Mouse (Mus musculus) urinary bladder, adult 18-20 months (tissue): ENCODE results near the gene Gse1.

Experiments used
- DNase-seq, 2 experiments: peaks; one replicate each; pipeline ENCODE4 v3.0.0; 2022; ENCODE audit warnings: low spot score in 2 of 2, mixed read lengths in 2 of 2

Gse1 gene

DNA sequence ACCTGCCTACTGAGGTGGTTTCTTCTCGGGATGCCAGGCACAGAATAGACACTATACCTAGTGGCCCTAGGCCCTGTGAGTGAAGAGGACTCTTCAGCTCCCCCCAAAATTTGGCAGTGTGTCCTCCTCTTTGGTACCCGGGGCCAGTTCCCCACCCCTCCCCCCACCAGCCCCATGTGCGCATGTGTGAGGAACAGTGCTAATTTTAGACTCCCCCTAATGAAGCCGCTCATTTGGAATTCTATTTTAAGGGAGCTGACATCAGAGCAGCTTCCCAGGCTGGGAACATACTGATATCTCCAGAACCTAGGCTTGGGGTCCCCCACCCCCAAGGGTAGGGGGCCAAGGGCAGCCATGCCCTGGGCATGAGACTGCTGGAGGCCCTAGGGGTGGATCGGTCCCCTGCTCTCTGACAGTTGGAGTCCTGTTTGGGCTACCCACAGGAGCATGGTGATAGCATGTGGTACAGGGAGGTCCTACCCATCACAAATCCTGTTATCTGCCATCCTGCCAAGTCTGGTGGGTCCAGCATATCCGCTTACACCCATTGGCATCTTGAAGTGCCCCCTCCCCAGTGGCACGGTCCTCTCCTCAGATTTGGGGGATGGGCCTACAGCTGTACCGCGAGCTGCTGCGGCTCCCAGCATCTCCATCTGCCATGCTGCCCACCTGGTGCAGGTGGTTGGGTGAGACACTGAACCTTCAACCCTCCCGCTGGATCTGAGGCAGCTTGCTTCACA is 322.9 kb downstream of the Gse1 start:
- DNase-seq = no peak

DNA sequence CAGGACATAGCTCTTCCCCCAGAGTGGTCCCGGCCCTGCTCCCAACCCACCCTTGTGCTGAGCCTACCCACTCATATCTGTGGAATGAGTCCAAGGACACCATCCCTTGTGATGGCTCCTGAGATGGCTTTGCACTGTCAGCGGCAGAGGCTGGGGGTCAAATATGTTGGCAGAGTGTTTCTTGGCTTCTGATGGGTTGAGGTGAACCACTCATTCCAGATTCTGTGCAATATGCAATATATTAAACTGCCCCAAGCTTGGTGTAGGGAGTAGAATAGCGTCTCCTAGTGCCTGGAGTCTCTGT is 323.4 kb downstream of the Gse1 start:
- no peak for DNase-seq

DNA sequence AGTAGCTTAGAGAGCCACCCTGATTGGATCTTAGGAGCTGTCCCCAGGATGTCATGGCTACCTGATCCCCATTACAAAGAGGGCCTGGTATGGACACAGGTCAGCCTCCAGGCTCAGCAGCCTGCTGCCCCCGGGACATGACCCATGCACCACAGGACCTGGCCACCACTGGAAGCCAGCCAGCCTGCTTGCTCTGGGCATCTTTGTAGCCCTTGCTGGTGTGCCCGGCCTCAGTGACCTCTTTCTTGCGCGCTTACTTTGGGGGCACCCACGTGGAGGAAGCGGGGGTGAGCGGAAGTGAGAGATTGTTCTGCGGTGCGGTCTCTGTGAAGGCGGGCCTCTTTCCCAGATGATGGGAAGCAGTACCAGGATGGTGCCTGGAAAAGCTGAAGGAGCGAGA is 324.3 kb downstream of the Gse1 start:
- DNase-seq = no peak

DNA sequence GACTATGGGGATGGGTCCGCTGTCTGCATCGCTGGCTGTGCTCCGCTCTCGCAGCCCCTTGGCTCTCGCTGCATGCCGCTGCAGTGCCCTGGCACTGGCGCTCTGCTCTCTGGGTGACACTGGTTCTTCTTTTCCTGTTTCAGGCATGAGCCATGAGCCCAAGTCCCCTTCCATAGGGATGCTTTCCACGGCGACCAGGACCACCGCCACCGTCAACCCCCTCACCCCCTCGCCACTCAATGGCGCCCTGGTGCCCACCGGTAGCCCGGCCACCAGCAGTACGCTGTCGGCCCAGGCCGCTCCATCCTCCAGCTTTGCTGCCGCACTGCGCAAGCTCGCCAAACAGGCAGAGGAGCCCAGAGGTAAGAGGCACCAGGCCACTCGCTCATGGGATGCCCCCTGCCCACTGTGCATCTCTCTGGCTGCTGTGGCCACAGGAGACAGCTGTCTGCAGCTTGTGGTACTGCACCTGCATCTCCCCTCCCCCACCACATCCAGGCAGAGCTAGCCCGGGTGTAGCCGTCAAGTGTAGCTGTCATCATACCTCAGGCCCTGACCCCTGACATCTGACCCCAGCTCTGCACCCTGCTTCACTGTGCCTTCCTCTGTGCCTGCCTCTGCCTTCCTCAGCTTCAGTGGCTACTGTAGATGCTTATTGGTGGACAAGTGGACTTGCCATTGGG is 325.3 kb downstream of the Gse1 start:
- no peak for DNase-seq

DNA sequence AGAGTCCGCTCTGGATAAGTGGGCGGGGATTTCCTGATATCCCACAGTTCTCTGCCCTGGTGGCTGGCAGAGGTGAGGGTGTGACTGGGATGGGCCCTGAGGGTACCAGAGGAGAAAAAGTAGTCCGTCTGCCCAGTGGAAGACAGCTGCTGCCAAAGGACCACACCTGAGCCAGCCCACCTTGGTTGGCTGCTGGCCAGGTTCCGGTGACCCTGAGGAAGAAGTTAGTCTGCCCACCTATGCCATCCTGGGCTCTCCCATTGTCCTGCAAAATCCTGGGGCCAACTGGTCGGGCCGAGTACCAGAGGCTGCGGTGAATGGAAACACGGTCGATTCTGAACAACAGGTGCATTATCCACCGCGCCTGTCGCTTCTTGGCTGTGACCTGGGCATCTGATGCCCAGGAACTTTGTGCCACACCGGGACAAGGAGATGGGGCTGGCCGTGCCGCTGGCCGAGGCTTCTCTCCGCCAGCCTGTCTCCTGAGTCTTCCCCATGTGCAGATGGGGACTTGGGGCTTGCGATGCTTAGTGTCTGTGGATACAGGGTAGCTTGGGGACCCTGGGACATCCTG is 326.3 kb downstream of the Gse1 start:
- DNase-seq = no peak

DNA sequence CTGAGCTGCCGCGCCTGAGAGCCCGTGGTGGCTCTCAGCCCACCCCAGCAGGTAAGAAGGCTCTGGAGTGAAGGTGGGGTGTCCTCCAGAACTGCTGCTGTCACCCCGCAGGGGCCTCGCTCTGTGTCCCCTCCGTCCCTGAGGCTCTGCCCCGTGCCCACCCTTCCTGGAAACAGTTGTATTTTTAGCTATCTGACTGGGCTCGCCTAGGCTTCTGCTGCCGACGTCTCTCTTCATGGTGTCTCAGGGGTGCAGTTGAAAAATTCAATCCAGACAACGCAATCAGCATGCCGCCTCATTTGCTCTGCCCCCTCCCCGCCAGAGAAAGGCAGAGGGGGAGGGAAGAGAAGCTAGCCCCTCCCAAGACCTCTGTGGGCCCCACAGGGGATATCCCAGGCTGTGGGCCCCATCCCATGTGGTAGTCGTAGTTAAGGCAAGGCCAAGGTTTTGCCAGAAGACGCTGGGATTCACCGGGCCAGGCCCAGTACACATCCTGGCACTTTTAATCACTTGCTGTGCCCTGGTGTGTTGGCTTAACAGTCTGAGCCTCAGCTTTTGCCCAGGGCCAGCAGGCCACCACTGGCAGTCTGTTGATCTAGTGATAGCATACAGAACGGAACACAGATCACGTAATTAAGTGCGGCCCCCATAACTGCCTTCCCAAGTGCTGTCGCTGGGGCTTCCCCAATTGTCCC is 328.1 kb downstream of the Gse1 start:
- no peak for DNase-seq

DNA sequence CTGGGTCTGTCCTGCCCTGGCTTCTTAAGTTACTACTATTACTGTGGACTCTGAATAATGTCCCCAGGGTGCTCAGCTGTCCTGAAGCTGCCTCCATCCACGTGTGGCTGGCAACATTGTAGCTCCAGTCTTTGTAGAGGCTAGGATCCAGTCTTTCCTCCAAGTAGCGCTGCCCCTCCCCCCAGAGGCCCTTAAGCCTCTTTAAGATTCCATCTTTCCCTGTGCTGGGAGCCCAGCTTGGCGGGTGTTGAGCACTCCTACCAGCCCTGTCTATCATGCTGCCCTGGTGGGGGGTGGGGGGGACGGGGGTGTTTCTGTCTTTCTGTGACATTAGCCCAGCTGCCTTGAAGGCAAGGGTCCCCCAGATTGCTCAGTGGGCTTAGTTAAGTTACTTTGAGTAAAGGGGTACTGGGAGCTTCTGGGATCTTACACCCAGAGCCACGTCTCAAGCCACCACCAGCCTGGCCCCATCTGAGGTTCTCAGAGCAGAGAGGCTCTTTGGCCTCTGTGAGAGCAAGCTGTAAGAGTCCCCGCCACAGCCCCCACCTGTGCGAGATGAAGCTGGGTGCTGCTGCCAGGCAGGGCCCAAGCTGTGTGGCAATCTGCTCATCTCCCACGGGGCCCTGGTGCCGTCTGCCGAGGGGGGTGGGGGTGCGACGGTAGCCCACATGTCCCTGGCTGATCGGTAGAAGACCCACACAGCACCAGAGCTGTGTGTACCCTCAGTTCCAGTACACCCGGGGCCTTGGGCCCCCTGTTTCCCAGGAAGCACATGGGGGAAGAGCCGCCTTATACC is 329.1 kb downstream of the Gse1 start:
- DNase-seq = no peak

DNA sequence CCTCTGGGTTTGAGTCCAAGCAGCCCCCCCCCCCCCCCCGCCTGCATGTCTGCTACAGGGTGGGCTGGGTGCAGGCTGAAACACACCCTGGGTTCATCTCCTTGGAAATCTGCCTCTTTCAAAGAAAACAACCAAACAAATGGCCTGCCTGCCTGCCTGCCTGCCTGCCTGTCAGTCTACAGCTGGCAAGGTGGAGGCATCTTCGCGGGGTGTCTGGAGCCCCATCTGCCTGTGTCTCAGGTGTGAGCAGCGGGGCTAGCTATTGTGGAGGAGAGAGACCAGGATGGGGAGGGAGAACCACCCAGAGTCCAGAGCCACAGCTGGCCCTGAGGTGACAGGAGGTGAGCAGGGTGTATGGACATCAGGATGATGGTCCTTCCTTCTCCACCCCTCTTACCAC is 329.9 kb downstream of the Gse1 start:
- DNase-seq = no peak

DNA sequence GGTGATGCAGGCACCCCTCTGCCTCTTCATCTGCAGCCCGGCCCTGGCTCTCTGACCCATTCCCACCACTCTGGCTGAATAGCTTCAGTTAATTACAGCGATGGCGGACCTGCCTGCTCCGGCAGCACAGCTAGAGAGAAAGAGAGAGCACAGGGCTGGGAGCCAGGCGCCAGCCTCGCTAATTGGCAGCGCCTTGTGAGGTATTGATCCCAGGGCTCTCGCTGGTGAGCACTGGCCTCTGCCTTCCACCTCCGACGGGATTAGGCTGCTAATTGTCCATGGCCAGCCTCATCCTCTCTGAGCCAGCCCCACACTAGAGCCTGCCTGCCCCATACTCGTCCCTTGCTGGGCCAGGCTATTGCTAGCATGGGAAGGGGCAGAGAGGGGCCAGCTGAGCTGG is 331.4 kb downstream of the Gse1 start:
- DNase-seq = no peak

DNA sequence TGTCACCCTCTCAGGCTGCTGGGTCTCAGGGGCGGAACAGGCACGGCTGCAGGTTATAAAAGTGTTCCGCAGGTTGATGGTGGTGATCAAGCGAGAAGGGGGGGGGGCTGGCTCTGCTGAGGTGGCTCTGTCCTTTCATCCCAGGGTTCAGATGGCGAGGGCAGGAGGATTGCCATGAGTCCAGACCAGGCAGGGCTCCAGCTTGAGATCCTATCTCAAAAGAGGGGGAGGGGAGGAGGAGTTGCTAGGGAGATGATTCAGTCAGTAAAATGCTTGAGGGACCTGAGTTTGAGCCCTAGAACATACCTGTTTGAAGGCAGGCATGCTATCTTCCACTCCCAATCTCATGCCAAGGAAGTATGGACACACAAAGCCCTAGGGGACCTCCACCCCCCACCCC is 332.3 kb downstream of the Gse1 start:
- DNase-seq = no peak

DNA sequence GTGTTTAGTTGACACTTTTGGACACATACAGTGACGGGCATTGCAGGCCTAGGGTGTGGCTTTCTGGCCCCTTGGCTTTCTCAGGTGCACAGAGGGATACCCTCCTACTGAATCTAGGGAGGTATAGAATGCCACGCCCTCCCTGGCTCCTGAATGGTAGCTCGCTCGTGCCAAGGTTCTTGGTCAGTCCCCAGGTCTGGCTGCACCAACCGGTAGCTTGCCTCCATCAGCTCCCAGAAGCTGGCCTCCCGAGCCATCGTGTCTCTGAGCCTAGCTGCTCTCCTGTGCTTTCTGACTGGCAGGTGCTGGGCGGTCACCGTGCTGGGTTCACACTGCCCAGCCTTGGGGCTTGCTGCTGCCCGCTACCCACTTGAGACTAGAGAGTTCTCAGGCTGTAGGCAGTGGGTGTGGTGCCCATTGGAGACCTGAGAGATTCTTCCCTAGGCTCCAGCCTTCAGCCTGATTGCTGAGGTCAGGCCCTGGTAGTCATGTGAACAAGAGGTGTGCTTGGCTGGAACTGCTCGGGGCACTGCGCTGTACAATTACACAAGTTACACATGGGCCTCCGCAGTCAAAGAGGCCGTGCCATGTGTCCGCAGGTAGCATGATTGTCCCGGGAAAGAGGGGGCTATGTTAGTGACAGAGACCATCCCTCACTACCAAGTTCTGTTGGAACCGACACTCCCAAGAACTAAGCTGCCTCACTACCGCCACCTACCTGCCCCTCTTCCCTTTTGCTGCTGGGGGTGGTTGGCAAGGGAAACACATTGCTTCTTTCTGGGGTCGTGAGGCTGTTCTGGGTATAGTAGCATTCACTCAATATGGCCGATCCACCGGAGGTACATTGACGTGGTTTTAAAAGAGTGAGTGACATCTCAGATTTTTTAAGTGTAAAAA is 333.5 kb downstream of the Gse1 start:
- DNase-seq = no peak

DNA sequence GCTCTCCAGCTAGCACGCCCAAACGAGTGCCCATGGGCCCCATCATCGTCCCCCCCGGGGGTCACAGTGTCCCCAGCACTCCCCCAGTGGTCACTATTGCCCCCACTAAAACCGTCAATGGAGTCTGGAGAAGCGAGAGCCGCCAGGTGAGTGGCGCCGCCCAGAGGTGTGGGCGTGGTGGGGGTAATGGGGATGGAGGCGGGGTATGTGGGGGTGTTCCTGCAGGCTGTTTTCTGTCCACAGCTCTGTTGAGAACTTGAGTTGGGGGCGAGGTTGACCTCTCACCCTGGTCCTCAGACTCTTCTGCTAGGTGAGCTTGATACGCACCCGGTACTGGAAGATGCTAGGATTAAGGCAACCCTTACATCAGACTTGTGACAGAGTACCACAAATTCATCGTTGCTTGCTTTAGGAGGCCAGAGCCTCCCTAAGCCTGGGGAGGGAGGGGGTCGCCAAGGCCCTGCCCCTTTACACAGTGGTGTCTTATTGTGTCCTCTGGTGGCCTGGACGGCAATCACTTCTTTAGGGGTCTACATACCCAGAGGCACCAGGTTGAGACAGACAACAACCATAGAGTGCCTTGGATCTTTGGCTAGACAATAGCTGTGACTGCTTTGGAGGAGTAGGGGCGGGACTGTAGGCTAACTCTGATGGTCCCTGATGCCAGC is 334.6 kb downstream of the Gse1 start:
- DNase-seq = no peak

DNA sequence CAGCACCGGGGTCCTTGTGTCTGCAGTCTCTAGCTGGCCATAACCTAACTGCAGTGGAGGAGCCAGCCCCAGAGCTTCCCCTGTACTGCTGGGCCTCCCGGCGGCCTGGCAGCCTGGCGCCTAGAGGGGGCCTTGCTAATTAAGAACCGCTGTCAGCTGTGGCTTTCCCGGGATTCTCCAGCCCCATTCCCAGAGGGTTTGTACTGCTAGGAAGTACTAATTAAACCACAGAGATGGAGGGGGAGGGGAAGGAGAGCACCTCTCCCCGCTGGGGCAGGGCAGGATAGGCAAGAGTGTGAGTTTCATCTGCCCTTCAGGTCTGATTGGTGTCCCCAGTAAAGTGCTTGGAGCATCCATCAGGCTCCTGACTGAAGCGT is 335.1 kb downstream of the Gse1 start:
- DNase-seq = no peak

DNA sequence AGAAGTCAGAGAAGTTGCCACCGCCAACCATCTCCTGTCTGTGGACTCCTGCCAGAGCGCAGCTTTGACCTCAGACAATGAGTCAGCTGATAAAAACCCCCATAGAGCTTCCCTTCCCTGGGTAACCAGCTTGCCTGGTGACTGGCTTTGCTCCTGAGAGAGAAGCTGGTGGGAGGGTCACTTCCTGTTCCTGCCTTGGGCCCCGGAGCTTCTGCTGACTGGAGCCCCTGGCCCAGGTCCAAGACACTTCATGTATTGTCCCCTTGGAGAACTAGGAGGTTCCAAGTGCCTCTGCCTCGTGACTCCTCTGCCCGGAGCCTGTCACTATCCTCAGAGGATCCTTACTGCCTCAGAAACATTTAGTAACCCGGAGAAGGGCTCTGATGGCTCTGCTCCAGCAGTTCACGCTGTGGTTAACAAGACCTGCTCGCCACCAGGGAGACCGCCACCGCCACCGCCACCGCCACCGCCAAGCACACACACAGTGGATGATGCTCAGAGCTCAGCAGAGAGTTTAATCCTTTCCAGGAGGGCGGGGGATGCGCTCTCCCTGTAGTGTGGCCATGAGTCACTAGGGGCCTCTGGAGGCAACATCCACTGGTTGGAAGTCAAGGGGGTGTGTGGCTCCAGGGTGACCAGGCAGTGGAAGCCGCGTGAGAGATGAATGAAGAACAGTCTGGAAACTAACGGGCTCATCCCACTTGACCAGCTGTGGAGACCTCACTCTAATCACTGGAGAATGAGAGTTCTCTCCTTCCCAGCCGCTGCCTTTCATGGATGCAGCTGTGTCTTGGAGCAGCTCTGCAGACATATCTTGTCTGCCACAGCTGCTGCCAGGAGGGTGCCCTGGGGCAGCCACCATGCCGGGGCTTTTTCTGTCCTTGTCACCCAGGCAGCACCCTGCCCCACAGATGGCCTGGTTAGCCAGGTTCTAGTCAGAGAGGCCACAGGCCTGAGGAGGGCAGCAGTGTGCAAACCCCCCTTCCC is 335.9 kb downstream of the Gse1 start:
- peak; percentile 56 to 69 for DNase-seq

DNA sequence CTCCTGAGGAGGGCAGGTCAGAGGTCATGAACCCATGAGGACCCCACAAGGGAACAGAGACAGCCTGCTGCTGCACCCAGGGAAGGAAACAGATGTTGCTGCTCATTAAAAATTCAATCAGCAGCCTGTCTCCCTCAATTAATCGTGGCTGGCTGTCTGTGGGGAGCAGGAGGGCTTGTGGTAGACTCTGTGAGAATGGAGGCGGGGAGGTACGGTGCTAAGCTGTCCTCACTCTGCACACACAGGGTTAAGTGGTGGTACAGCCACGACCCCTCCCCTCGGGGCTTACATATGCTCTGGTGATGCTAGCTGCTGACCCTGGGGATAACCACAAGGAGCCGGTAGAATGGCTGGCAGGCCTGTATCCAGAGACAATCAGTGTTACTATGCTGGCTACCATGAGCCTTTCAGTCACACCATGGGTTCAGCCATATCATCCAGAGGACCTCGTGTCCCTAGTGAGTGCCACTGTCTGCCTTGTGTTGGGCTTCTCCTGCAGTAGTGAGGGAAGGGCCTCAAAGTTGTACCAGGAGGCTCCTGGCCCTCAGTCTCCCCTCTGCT is 337.0 kb downstream of the Gse1 start:
- no peak for DNase-seq

DNA sequence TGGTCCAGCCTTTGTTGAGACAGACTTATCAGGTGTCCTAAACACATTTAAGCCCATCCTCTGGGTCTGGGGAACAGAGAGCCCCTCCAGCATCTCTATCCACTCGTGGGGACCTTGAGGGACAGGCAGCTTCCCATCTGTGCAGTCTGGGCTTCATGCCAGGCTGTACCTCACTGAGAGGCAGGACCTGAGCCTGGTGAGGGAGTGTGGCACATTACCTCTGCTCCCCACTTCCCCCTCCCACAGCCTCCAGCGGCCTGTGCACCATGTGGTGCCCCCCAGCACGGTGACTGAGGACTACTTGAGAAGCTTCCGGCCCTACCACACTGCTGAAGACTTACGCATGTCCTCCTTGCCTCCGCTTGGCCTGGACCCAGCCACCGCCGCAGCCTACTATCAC is 338.4 kb downstream of the Gse1 start:
- no peak for DNase-seq

DNA sequence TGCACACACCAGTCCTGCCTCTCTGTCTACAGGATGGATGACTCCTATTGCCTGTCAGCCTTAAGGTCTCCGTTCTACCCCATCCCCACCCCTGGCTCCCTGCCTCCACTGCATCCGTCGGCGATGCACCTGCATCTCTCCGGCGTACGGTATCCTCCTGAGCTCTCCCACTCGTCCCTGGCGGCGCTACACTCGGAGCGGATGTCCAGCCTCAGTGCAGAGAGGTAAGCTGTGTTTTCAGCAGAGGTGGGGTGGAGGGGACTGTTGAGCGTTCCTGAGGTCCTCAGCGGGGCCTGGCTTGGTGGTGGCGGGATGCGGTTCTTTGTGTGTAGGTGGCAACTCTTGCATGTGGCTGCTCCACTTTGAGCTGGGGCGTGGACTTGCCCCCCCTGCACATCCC is 339.5 kb downstream of the Gse1 start:
- DNase-seq = no peak

DNA sequence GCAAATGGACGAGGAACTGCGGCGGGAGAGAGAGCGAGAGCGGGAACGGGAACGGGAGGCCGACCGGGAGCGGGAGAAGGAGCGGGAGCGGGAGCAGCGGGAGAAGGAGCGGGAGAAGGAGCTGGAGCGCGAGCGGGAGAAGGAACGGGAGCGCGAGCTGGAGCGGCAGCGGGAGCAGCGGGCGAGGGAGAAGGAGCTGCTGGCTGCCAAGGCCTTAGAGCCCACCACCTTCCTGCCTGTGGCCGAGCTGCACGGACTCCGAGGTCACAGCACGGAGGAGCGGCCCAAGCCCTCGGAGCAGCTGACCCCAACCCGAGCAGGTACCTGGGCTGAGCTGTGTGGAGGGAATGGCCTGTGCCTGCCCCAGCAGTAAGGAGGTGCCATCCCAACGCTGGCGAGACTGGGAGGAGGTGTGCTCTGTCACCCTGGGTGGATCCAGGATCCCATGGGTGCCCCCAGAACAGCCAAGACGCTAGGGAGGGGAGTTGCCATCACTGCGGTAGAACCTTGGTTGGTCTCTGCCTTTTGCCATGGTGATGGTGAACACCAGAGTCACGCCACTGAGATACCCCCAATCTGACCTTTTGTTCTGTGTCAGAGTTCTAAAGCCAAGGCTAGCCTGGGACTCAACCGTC is 340.0 kb downstream of the Gse1 start:
- no peak for DNase-seq
